Comparison of ENCODE assay signal across 8 mouse cellular contexts in genomic region chr9:114933723-114934171, GRCm38 (mm10). TPM values are rescaled to one million over a fixed set of nuclear protein-coding genes. Genes with fewer than 3 reads are reported as not detected.
A peak's percentile ranks its signal among the peaks of the same experiment; 100 is the strongest.
DNase-seq lines count a peak whose midpoint lies in the region; ATAC-seq lines count a peak whose summit lies in the region.

Gene Gpd1l, minus strand, starts transcription at chr9:114933987.

- peak within 1 kb of the TSS; percentile 50; the same call in 1 of the 2 replicates for H3K27ac ChIP-seq in hindbrain, embryonic 12.5 days

- no peaks in the 10 kb centered on the region for H3K9me3 ChIP-seq in hindbrain, embryonic 12.5 days (replicated peaks)

- peak within 1 kb of the TSS; percentile 69 for H3K9ac ChIP-seq in hindbrain, embryonic 12.5 days

- no peaks in the 10 kb centered on the region for H3K36me3 ChIP-seq in hindbrain, embryonic 12.5 days

- H3K4me1 ChIP-seq in hindbrain, embryonic 12.5 days, result peaks cover 10% of the 10 kb centered on the region

- H3K27me3 ChIP-seq in hindbrain, embryonic 12.5 days, result no peaks in the 10 kb centered on the region

- peak within 1 kb of the TSS; percentile 77 for H3K4me2 ChIP-seq in hindbrain, embryonic 12.5 days (replicated peaks)

- peak within 1 kb of the TSS; percentile 65 for H3K4me3 ChIP-seq in hindbrain, embryonic 12.5 days

- DNase-seq in NIH3T3 (ENCODE audit: low read depth), result peak; percentile 92
- peak; percentile 95 to 98 for DNase-seq in cerebellum, postnatal 10 days
- DNase-seq in frontal cortex, postnatal 10 days (ENCODE audit: low spot score in 2 of 2), result peak; percentile 93 to 95
- DNase-seq in layer of hippocampus, postnatal 14 days (ENCODE audit: low spot score in 2 of 2), result peak; percentile 94 to 97
- DNase-seq in lung, postnatal 14 days, result peak; percentile 97
- DNase-seq in retina, adult 2 months (ENCODE audit: low read depth, low spot score), result peak; percentile 68
- peak; percentile 86 to 92 for DNase-seq in thymus, postnatal 36 days

- ATAC-seq in hindbrain, embryonic 12.5 days (ENCODE audit: low FRiP score), result peak; percentile 98

- under 1% methylated on average over 30 of the region's 30 CpGs for WGBS in hindbrain, embryonic 12.5 days

RNA-seq across cellular contexts. Expression of gene Gpd1l, which starts in this region (rescaled TPM):
- polyA plus RNA-seq in hindbrain, embryonic 12.5 days (2016; fragmentation: Nextera tagmentation; extraction: Ambion mirVana), result 16.3 and 17.2 TPM in 2 replicates
- 10 to 100 TPM; 76.8 to 81.1 TPM for total RNA-seq in layer of hippocampus, postnatal 14 days (2021)

Comparison
In these comparisons a context has a peak if more than half of its experiments do, and no peak if none do; other contexts are left out.
1. Peak in every context shown above with its lines: DNase-seq, ATAC-seq, H3K4me3 ChIP-seq and H3K27ac ChIP-seq.